Mouse (Mus musculus): ENCODE data around the gene Nckap5. TPM values are rescaled to one million over a fixed set of nuclear protein-coding genes. Genes with fewer than 3 reads are reported as not detected.

The Nckap5 gene
- total RNA-seq, 2 experiments from 2014 or later = not detected

DNA sequence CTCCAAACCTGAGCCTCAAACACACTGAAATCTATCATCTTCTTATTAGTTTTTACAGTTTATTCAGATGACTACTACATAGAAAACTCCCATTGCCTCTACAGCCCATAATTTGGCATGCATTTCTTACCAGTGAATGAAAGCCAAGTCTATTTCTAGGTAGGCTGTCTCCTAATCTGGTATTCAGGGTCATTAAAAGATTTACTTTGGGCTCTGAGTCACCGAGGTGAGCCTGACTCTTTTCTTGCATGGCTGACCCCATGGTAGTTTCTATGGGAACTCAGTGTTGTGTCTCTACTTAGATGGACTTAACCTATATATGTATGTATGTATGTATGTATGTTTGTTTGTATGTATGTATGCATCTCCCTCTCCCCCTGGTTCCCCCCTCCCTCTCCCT is 63.6 kb downstream of the Nckap5 start:
- no peak for ATAC-seq (ENCODE audit: poor library complexity, severe bottlenecking)

DNA sequence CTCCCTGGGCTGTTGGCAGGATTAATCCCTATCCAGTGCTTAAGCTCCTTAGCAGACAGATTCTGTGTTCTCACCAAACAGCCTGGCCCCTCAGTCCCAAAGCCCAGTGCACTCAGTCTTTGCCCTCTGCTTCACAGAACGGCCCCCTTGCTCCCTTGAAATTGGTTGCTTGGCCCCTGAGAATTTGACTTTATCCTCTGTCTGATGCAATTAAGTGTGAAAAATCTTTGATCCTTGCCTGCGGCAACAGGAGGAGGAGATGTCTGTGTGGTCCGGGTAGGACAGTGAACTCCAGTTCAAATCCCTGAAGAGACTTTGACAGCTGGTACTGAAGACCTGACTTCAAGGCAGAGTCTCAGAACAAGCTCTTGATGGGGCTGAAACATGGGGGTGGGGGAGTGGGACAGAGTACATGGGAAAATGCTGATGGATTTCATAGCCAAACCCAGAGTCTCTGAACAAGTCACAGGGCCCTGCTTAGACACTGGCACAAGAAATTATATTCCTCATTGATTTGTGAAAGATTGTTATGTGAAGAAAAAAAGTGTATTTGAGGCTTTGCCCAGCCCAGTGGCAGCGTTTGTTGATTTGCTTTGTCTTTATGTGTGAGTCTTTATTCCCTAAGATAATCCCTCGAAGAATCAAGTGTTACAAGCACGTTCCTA is 65.0 kb downstream of the Nckap5 start:
- no peak for ATAC-seq (ENCODE audit: poor library complexity, severe bottlenecking)

DNA sequence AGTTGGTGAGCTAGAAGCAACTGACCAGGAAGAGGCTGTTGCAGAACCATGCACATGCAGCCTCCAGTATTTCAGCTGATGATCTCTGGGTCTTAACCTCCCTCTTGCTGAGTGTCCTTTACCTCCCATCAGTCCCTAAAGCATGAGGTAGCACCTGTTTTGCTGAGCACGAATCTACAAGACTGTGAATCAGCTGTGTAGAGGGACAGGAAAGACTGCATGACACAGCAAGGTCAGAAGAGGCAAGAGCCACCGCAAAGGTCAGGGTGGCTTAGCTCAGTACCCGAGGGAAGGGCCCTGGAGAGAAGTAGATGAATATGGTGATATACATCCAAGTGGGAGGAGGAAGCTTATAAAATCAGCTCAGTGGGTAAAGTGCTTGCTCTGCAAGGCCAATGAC is 66.4 kb downstream of the Nckap5 start:
- no peak for ATAC-seq (ENCODE audit: poor library complexity, severe bottlenecking)

DNA sequence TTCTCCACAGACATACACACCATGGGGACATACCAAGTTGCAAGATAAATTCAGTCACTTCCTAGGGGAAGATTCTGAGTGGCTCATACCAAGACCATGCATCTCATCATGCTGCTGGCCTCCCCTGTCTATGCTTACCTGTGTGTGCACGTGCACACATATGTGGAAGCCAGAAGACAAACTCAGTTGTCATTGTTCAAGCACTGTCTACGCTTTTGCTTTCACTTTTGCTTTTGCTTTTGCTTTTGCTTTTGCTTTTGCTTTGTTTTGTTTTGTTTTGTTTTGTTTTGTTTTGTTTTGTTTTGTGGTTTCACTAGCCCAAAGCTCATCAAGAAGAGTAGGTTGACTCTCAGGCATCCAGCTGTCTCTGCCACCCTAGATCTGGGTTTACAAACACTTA is 67.4 kb downstream of the Nckap5 start:
- no peak for ATAC-seq (ENCODE audit: poor library complexity, severe bottlenecking)

DNA sequence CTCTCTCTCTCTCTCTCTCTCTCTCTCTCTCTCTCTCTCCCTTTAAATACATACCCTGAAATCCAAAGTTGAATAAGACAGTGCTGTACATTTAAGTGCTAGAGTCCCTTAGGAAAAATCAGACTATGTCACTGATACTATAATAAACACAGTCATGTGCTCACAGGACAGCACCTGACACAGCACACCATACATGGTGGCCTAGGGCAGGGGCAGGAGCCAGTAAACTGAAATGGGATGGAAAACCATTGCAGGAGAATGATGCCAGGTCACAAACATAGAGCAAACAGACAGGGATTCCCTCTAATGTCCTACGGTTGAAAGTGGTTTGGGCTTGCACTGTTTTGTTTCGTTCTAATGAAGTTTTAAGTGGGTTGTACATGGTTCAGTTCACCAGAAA is 70.2 kb downstream of the Nckap5 start:
- no peak for ATAC-seq (ENCODE audit: poor library complexity, severe bottlenecking)

DNA sequence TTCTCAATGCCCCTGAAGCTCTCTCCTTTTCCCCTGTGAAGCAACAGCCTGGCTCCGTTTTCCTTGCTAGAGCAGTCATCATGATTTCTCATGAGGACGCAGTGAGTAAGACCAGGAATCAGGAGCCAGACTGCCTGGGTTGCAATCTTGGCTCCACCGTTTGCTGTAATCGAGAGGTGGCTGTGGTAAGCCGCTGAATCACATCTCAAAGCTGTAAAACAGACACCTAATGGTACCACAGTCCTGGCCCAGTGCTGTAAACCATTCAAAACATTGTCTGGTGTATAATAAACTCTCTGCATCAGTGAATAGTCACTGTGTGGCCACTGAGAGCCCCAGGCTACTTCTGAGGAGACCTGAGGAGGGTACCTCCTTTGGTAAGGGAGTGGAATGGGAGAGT is 74.9 kb downstream of the Nckap5 start:
- no peak for ATAC-seq (ENCODE audit: poor library complexity, severe bottlenecking)

DNA sequence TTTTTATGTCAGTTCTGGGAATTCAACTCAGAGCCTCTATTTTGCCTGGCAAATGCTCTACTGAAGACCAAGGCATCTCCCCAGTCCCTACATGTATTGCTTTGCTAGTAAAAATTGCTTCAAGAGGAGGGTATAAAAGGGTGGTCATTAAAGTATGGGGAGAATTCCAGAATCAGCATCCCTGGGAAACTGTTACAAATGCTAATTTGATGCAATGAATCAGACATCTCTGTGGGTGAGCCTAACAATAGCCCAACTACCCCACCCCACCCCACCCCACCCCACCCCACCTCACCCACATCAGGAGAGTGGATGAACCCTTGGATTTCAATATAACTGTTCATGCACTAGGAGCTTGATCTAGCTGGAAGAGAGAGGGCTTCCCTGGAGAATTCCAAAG is 77.0 kb downstream of the Nckap5 start:
- no peak for ATAC-seq (ENCODE audit: poor library complexity, severe bottlenecking)

DNA sequence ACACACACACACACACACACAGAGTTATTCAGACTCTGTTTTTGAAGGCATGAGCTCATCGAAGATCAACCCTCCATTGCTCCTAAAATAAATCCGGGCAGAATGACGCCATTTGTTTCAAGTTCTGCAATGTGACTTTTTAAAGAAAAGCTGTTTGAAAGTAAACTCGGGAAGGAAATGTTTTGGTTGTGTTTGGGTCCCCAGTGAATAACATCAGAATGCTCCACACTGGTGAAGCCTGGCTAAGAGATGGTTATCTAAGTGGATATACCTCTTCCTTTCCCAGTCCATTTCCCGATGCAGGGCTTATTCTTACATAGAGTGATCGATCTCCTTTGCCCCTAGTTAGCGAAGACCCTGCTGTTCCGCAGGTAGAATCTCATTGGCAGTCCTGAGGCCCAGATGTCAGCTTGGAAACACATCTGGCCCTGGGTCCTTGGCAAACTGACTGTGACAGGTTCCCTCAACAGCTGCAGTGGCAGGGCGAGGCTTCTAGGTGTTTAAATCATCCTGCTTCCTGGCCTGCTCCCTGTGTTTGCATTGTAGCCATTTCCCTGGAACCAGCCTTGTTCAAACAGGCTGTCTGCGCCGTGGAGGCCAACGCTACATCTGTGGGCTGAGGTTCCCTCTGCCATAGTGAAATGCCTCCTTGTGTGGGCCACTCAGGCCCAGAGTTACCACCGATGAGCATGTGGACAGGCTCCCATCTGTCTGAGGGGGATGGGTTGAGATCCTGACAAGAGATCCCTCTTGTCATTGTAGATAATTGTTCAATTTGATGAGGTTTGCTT is 78.2 kb downstream of the Nckap5 start:
- no peak for ATAC-seq (ENCODE audit: poor library complexity, severe bottlenecking)

DNA sequence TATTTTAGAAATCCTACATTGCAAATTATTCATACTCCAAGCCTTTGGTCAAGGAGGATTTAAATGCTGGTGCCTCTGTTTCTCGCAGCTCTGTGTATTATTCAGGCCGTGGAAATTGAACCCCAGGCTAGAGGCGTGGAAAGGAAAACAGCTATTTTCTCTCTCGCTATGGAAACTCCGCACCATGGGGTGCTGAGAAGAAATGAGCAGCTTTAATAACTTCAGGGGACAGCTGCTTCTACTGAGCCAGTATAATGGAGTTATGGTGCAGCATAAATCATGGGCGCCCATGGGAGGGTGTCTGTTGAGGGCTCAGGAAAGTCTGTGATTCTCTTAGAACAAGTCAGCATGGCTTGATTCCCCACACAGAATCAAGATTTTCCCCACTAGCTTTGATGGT is 79.5 kb downstream of the Nckap5 start:
- ATAC-seq (ENCODE audit: poor library complexity, severe bottlenecking) = no peak

DNA sequence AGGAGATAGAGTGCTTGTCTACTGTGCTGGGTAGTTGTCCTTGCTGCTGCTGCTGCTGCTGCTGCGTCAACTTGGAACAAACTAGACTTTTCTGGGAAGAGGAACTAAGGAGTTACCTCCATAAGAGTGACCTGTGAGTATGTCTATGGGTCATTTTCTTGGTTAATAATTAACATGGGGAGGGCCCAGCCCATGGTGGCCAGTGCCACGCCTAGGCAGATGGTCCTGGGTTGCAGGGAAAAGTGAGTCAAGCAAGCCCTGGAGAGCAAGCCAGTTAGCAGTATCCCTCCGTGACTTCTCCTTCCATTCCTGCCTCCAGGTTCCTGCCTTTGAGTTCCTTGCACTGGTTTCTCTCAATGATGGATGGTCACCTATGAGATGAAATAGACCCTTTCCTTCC is 80.4 kb downstream of the Nckap5 start:
- no peak for ATAC-seq (ENCODE audit: poor library complexity, severe bottlenecking)

DNA sequence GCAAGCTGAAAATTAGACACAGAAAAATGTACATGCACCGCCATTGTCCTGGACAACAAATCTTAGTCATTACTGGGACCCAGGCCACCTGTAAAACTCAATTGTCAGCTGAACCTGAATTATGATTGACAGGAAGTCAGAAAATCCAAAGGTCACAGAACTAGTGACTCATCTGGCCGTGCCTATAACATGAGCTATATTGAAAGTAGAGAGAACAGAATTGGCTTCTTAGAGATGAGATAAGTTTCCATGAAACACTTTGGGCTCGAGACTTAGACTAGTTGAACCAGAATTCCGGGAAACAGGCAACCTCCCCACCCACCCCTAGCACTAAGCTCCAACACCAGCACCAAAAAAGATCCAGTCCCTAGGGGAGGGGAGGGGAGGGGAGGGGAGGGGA is 82.7 kb downstream of the Nckap5 start:
- no peak for ATAC-seq (ENCODE audit: poor library complexity, severe bottlenecking)

DNA sequence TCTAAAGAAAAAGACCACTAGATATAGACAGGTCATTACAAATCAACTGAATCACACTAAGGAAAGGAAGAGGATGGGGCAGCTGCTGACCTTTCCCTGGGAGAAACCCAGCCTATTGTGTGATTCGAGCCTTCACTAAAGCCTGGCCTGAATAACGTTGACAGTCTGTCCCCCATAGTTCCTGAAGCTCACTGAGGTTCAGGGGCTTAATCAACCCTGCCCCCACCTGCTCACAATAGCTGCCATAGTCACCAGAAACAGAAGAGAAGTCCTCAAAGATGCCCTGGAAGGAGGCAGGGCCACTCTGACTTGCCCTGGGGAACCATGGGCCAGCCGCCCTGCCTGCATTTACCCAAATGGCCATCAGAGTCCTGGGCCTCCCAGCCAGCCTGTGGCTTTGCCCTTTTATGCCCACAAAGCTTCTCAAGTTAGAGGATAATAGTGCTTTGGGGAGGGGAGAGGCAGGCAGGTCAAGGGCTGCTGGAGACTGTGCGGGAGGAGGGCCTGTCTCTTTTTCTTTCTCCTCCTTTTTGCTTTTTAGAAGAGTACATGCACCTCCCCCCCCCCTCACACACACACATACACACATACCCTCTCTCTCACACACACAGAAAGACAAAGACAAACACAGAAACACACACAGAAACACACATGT is 85.0 kb downstream of the Nckap5 start:
- no peak for ATAC-seq (ENCODE audit: poor library complexity, severe bottlenecking)

DNA sequence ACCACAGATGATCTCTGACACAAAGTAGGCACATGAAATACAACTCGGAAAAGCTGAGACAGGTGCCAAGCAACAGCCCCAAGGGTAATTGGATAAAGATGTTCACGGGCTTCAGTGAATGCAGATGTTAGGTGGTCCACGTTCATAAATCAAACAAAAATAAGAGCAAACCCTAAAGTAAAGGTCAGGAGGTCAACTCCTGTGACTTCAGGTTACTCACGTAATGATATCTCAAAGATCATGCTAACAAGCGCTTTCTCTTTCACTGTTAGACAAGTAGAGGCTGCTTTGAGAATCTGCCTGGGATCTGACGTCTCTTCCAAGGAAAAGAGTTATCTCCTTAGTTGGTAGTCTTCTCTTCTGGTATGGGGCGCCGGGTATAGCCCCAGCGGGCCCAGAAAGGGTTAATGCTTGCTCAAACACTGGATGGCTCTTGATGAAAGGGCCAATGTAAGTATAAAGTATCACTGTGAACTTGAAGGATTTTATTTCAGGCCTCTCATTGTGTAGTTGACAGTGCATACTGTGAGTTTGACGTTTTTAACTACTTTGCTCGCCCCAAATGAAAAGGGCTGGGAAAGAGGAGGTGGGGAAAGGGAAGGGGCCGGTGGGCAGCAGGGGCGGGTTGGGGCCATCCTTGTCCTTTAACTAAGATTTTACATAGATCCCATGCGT is 85.8 kb downstream of the Nckap5 start:
- ATAC-seq (ENCODE audit: poor library complexity, severe bottlenecking) = no peak

DNA sequence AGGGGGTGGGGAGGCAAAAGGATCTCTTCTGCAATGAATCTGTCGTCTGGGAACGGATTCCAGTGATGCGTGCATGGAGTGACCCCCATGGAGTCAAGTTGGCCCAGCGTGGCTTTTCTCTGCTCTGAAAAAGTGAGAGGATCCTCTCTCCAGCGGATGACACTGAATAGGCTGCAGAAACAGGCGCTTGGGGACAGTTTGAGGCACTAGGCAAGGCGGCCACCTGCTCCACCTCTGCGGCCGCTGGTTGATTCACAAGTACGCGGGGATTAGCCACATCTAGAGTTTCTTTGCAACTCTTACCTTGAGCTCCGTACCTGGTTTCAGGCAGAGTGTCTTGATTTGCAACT is 92.3 kb downstream of the Nckap5 start:
- ATAC-seq (ENCODE audit: poor library complexity, severe bottlenecking) = no peak

DNA sequence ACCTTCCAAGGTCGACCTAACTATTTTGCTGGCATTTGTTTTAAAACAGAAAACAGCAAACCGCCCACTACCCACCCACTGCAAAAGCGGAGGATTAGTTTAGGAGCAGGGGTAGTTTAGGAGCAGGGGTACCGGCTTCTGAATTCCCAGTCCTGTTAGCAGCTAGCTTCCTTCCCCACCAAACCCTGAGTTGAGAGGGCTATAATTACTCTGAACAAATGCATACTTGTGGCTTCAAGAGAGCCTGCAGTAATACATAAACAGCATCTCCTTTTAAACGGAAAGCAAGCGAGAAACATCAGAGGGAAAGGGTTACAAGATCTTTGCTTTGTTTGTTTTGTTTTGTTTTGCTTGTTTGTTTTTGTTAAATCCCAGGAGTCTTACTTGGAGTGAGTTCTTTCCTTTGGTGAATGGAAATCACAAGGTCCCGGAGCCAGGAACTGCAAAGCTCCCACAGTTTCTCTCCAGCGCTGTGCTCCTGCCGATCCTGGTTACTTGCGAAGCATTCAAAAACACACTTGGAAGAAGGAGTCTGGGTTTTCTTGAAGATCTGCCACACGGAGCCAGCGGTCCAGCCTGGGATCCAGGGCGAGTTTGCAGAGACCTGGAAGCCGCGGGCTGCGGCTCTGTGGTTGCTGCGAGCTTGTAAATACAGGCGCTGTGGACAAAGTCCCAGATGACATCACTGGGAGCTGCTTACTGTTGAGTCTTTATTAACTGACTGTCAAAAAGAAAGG is 92.9 kb downstream of the Nckap5 start:
- ATAC-seq (ENCODE audit: poor library complexity, severe bottlenecking) = no peak

DNA sequence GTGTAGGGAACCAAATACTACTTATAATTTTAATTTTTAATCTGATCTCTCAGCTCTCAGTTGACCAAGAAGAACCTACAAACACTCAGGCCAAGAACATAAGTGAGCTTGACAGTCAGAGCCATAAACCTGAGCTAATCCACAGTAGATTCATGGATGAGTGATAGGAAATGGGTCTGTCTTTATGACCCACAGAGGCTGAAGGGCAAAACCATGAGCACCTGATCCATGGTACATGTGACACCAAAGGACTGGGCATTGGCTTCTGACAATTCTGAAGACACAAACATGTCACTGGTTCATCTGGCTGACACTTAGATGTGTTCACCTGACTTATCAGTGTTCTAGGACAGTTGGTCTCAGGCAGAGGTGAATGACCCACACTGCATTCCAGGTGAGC is 98.9 kb downstream of the Nckap5 start:
- ATAC-seq (ENCODE audit: poor library complexity, severe bottlenecking) = no peak

DNA sequence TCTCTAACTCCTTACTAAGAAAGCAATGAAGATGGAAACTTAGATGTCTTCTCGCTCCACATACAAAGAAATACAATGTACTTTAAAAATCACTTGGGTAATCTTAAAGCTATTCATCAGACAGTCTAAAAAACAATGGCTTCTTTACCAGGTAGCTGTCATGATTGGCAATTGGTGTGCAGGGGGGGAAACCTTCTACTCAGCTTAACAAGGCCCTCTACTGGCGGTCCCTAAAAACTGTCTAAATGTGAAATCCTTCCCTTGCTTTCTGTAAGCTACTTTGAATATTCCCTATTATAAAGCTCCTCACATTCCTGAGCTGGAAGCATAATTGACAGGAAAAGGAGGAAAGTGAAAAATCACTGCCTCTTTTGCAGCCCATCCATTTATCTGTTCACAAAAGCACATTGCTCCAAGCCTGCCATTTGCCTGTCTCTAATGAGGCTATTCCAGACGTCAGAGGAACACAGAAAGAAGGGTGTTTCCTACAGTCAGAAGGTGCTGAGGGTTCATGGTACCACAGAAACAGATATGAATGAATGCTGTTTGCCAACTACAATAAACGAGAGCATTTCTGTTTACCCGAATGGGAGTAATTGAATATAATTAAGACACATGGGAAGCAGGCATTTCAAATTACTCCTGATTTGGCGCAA is 104.1 kb downstream of the Nckap5 start:
- ATAC-seq (ENCODE audit: poor library complexity, severe bottlenecking) = no peak

DNA sequence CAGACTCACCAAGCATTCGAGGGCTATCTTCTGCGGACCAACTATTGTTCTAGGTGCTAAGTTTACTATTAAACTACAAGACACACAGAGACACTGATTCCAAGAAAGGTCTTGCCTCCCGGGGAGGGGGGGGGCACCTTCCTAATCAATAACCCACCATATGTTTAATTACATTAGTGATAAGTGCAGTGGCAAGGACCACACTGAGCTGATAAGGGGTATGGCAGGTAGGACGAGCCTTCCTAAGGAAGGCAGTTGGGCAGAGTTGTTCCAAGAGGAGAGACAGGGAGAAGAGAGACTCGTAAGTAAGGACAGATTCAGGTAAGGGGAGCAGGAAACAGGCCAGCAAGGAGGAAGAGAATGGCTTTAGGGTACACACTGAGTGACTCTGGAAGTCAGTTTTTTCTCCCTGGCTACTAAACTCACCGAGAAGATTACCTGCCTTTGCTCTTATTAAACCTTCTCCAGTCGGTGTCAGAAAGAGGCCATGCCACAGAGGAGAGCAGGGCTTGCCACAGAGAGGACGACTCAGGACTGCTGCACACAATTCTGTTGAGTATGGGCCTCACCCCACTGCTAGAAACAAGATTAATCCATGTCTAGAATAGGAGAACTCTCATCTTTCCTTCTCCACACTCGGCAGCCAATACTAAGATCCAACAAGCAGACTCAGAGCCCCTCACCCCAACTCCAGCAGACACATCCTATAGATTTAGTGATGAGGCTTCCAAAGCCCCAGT is 104.8 kb downstream of the Nckap5 start:
- ATAC-seq (ENCODE audit: poor library complexity, severe bottlenecking) = no peak

DNA sequence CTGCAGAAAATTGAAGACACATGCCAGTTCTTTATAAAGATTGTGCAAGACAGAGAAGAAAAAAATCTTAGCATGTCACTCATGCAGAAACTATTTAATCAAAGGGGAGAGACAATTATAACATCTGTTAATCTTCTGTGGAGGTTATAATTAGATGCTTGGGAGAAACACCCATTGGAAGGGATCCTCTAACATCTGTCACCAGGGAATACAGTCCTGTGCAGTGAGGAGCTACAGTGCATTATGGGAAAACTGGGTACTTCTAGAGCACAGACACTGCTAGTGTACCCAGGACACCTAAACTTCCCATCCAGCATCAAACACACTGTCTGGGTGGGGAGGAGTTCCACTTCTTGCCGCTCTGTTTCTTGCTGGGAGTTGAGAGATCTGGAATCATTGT is 108.7 kb downstream of the Nckap5 start:
- ATAC-seq (ENCODE audit: poor library complexity, severe bottlenecking) = no peak

All from megakaryocyte, adult 5-6 weeks (primary cell).